Mouse (Mus musculus): ENCODE data around the gene Gm21972. TPM values are rescaled to one million over a fixed set of nuclear protein-coding genes. Genes with fewer than 3 reads are reported as not detected.

Gene Gm21972
- polyA plus RNA-seq, 1 experiment from 2014 or later: 0.28 TPM

- Histone ChIP-seq H3K27me3 (no peaks in the 10 kb centered on the region), H3K9ac (no peak overlapping the region), H3K9me3 (no peaks in the 10 kb centered on the region), H3K27ac (no peak overlapping the region), H3K4me3 (no peak overlapping the region), H3K4me2 (replicated peaks) (no peak overlapping the region), H3K36me3 (peaks cover 85% of the 10 kb centered on the region), H3K4me1 (no peaks in the 10 kb centered on the region)
- whole genome bisulfite sequencing: 86% methylated on average over 9 of the region's 9 CpGs
- ATAC-seq (ENCODE audit: low FRiP score, low read depth): no peak
Measured at GRCm38 (mm10) chr1:86202617-86203219, 69.3 kb downstream of the Gm21972 start.

GRCm38 (mm10) chr1:86210676-86211075 lies 77.2 kb downstream of the Gm21972 start:
- Histone ChIP-seq H3K27me3 (no peaks in the 10 kb centered on the region), H3K9me3 (no peaks in the 10 kb centered on the region), H3K36me3 (peaks cover 63% of the 10 kb centered on the region), H3K4me3 (no peak overlapping the region), H3K4me2 (replicated peaks) (no peak overlapping the region), H3K9ac (no peak overlapping the region), H3K27ac (no peak overlapping the region), H3K4me1 (no peaks in the 10 kb centered on the region)
- WGBS: 86% methylated on average over 7 of the region's 7 CpGs
- no peak for ATAC-seq (ENCODE audit: low FRiP score, low read depth)

- Histone ChIP-seq H3K9me3 (no peaks in the 10 kb centered on the region), H3K27ac (no peak overlapping the region), H3K4me2 (replicated peaks) (no peak overlapping the region), H3K27me3 (no peaks in the 10 kb centered on the region), H3K4me1 (no peaks in the 10 kb centered on the region), H3K9ac (no peak overlapping the region), H3K36me3 (peaks cover 60% of the 10 kb centered on the region), H3K4me3 (no peak overlapping the region)
- no peak for ATAC-seq (ENCODE audit: low FRiP score, low read depth)
- WGBS: 96% methylated on average over 1 of the region's 1 CpGs
Measured at GRCm38 (mm10) chr1:86211498-86211897, 78.1 kb downstream of the Gm21972 start.

Other genes with a start within 250 kb of the Gm21972 start
- 289 and 290 TPM in 2 replicates for gene Itm2c, start 239.4 kb upstream of the Gm21972 start, polyA plus RNA-seq (2015; fragmentation: Nextera tagmentation; extraction: Ambion mirVana)
- 0.56 and 0.77 TPM in 2 replicates for gene 4933407L21Rik, start 205.2 kb upstream of the Gm21972 start, polyA plus RNA-seq (2015; fragmentation: Nextera tagmentation; extraction: Ambion mirVana)
- gene Gpr55, start 172.6 kb upstream of the Gm21972 start, polyA plus RNA-seq (2015; fragmentation: Nextera tagmentation; extraction: Ambion mirVana): 0.10 TPM in 1 of 2 replicates, not detected in the other
- gene Spata3, start 116.8 kb upstream of the Gm21972 start, polyA plus RNA-seq (2015; fragmentation: Nextera tagmentation; extraction: Ambion mirVana): not detected in 2 replicates
- gene 2810459M11Rik, start 87.8 kb upstream of the Gm21972 start, polyA plus RNA-seq (2015; fragmentation: Nextera tagmentation; extraction: Ambion mirVana): 0.31 and 0.61 TPM in 2 replicates
- gene Psmd1, start 69.2 kb upstream of the Gm21972 start, polyA plus RNA-seq (2015; fragmentation: Nextera tagmentation; extraction: Ambion mirVana): 179 TPM in 2 replicates
- 0.55 and 1.0 TPM in 2 replicates for gene Htr2b, start 21.7 kb upstream of the Gm21972 start, polyA plus RNA-seq (2015; fragmentation: Nextera tagmentation; extraction: Ambion mirVana)
- 28.3 and 30.4 TPM in 2 replicates for gene Armc9, start 21.1 kb downstream of the Gm21972 start, polyA plus RNA-seq (2015; fragmentation: Nextera tagmentation; extraction: Ambion mirVana)
- 8.3 and 9.6 TPM in 2 replicates for gene B3gnt7, start 169.2 kb downstream of the Gm21972 start, polyA plus RNA-seq (2015; fragmentation: Nextera tagmentation; extraction: Ambion mirVana)
- gene Ncl, start 225.8 kb downstream of the Gm21972 start, polyA plus RNA-seq (2015; fragmentation: Nextera tagmentation; extraction: Ambion mirVana): 418 and 419 TPM in 2 replicates

Data from limb, embryonic 13.5 days (tissue).